Mouse (Mus musculus) embryonic fibroblast, embryonic 13.5 days (primary cell): Measurements from ENCODE around the gene Hist1h2ag. TPM values are rescaled to one million over a fixed set of nuclear protein-coding genes. Genes with fewer than 3 reads are reported as not detected.
"Not testable (repeated sequence)": the region's sequence is repeated elsewhere in the genome, so short reads cannot be mapped to it uniquely, and the experiment has no call there.

Experiments
- H3K27ac ChIP-seq: 2 replicates; pipeline ENCODE4 v1.5.1; 2012; ENCODE audit warnings: low read length, control low read depth, inconsistent platforms; ENCODE audit not compliant: insufficient read depth
- H3K4me1 ChIP-seq: 2 replicates; pipeline ENCODE4 v1.6.1; 2011; ENCODE audit warnings: low read length; ENCODE audit not compliant: control insufficient read depth, insufficient read depth
- H3K4me3 ChIP-seq: 2 replicates; pipeline ENCODE4 v1.5.1; 2011; ENCODE audit warnings: mild to moderate bottlenecking, control low read depth, low read length; ENCODE audit not compliant: insufficient read depth
- CTCF ChIP-seq: IDR thresholded peaks from 2 replicates; pipeline ENCODE4 v1.5.1; 2011; ENCODE audit warnings: mild to moderate bottlenecking, control low read depth, low read length, moderate library complexity, borderline replicate concordance; ENCODE audit not compliant: insufficient read depth
- POLR2A ChIP-seq: IDR thresholded peaks from 2 replicates; pipeline ENCODE4 v1.6.1; 2011; ENCODE audit warnings: low read depth, mild to moderate bottlenecking, control low read depth, low read length, moderate library complexity
- polyA plus RNA-seq: library from polyadenylated mRNA; stranded (reverse); fragments of >200 nt; gene quantifications from 2 replicates; pipeline ENCODE4 v1.2.4, GENCODE M21; 2011; ENCODE audit warnings: low read depth; ENCODE audit not compliant: missing spikeins, insufficient read length

The Hist1h2ag gene
- polyA plus RNA-seq, result 2.6 TPM in 1 of 2 replicates, not detected in the other

DNA sequence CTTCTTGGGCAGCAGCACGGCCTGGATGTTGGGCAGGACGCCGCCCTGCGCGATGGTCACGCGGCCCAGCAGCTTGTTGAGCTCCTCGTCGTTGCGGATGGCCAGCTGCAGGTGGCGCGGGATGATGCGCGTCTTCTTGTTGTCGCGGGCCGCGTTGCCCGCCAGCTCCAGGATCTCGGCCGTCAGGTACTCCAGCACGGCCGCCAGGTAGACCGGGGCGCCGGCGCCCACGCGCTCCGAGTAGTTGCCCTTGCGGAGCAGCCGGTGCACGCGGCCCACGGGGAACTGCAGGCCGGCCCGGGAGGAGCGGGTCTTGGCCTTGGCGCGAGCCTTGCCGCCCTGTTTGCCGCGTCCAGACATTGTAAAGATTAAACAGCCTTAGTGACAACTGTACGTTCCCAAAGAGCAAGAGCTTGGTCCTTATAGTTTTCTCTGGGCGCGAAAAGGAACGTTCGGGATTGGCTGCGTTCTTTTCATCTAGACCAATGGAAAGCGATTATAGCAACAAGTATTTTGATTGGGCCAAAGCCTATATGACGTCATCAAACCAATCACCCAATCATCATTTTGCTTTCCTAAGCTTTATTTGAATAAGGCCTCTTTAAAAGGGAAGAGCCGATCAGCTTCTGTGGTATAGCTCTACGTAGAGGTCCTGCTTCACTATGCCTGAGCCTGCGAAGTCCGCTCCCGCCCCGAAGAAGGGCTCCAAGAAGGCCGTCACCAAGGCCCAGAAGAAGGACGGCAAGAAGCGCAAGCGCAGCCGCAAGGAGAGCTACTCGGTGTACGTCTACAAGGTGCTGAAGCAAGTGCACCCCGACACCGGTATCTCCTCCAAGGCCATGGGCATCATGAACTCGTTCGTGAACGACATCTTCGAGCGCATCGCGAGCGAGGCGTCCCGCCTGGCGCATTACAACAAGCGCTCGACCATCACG, at the start of gene Hist1h2ag, which contains the start of gene Hist1h2bj:
Gene Hist1h2ag, minus strand, starts transcription at position 377 of the 935 bp plus-strand sequence.
Gene Hist1h2bj, plus strand, starts transcription at position 647 of the 935 bp plus-strand sequence.
- H3K27ac ChIP-seq, result peak within 1 kb of the TSS; percentile 89
- TF ChIP-seq POLR2A, result peak; percentile 89
- H3K4me3 ChIP-seq, result peak within 1 kb of the TSS; percentile 53
- H3K4me1 ChIP-seq, result not testable (repeated sequence)

DNA sequence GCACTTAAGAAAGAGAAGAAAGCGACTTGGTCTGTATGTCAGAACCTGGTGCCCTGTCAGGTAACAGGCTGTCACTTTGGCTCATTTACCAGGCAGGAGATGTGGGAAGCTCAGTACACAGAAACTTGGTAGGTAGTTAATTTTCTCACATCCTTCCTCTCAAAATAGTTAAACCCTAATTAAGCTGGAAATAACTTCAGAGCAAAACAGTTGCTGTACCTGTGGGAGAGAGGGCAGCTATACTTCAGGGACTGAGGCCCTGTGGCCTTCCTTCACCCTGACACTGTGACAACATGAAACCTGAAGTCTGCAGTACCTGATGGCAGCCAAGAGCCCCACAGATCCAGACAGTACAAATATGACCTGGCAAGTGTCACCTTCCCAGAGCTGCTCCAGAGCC, 41.4 kb upstream of the Hist1h2ag start, which contains the start of gene Vmn1r188:
Gene Vmn1r188, plus strand, starts transcription at position 301 of the 400 bp plus-strand sequence.
- H3K27ac ChIP-seq, H3K4me3 ChIP-seq, H3K4me1 ChIP-seq: not testable (repeated sequence)

GRCm38 (mm10) chr13:22063468-22063867, 20.7 kb upstream of the Hist1h2ag start:
- Histone ChIP-seq H3K4me1 (no peaks in the 10 kb centered on the region), H3K27ac (no peak overlapping the region), H3K4me3 (no peak overlapping the region)
- TF ChIP-seq POLR2A (no peak), CTCF (no peak)

DNA sequence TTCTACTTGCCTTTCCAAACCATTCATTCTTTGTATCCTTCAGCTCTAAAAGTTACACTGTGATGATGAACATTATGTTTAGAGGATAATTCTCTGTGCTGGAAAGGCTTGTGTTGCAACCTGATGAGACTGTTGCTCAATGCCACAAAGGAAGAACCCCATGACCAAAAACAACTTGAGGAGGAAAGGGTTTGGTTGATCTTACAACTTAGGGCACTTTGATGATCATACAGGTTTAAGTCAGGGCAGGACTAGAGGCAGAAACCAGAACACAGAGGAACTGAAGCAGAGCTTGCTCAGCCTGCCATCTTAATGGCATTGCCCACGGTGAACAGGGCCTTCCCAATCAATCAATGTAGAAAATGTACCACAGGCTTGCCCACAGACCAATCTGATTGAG, 18.7 kb upstream of the Hist1h2ag start:
- no peak overlapping the region for H3K4me3 ChIP-seq
- H3K4me1 ChIP-seq, result no peaks in the 10 kb centered on the region
- no peak overlapping the region for H3K27ac ChIP-seq
- TF ChIP-seq POLR2A, result no peak
- no peak for TF ChIP-seq CTCF

GRCm38 (mm10) chr13:22053754-22054153, 11.0 kb upstream of the Hist1h2ag start:
- H3K4me3 ChIP-seq, result no peak overlapping the region
- no peak overlapping the region for H3K27ac ChIP-seq
- TF ChIP-seq CTCF (no peak), POLR2A (no peak)
- no peaks in the 10 kb centered on the region for H3K4me1 ChIP-seq

DNA sequence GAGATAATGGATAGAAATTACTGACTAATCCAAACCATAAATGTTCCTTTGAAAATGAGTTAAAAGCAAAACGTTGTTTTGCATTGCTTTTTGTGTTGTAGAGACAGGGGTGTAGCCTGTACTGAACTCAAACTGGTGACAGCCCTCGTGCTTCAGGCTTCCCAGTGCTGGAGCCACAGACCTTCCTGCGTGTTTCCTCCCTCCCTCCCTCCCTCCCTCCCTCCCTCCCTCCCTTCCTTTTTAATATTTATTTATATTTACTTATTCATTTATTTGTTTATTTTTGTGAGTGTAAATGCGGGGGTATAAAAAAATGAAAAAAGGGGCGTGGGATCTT, 8.7 kb upstream of the Hist1h2ag start:
- peak overlapping the region; percentile 64 for H3K4me3 ChIP-seq
- TF ChIP-seq POLR2A (no peak), CTCF (no peak)
- no peaks in the 10 kb centered on the region for H3K4me1 ChIP-seq
- H3K27ac ChIP-seq, result no peak overlapping the region; the same call in 1 of the 2 replicates

- TF ChIP-seq CTCF, result peak; percentile 67
- peak; percentile 77 for TF ChIP-seq POLR2A
- Histone ChIP-seq H3K4me1 (no peaks in the 10 kb centered on the region), H3K4me3 (peak overlapping the region; percentile 64), H3K27ac (peak overlapping the region; percentile 74)
These were observed 8.1 kb upstream of the Hist1h2ag start for GRCm38 (mm10) chr13:22050591-22051522.

DNA sequence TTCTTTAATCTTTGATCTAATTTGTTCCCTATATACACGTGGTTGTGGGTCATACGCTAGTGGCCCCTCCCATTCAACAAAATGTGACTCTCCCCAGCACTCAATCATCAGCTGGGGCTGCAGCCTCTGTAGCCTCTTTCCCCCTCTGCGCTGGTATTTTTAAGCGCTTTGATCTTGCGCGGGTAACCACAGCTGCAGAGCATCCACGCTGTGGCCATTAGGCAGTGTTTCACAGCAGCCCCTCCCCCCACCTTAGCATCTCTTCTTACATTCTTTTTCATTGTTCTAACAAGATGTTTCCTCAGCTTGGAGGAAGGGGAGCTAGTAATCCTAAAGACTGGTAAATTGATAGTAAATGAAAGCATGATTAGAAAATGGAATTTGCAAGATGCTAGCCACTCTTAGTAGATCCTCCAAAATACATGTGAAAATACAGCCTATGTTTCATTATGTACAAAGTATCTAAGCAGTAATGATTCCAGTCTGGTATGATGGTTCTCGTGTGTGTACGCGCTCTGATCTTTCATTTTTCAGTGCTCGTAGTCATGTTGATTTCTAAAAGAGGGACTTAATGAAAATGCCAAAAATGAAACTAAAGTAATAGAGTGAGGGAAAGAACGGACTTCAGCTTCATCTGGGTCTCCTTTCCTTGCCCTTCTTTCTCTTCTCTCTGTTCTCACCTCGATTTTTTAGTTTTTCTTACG, 7.1 kb upstream of the Hist1h2ag start:
- peak; percentile 66 for TF ChIP-seq POLR2A
- no peak for TF ChIP-seq CTCF
- Histone ChIP-seq H3K4me3 (peak overlapping the region; percentile 64), H3K27ac (no peak overlapping the region), H3K4me1 (no peaks in the 10 kb centered on the region)

DNA sequence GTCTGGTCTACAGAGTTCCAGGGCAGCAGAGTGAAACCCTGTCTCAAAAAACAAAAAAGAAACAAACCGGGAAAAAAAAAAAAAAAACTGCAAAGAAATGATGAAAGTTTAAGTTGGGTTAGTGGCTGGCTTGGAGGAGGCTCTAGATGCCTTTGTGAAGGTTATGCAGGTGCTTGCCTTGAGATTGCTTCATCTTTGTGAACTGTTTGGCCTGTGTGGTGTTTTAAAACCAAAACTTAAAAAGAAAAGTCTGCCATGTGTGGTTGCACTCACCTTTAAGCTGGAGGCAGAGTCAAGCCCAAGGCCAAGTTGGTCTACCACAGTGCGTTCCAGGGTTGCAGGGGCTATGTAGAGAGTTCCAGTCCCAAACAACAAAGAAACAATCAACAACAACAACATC, 6.3 kb upstream of the Hist1h2ag start:
- no peak overlapping the region for H3K4me3 ChIP-seq
- H3K27ac ChIP-seq, result no peak overlapping the region
- TF ChIP-seq CTCF (no peak), POLR2A (no peak)
- peaks cover 2% of the 10 kb centered on the region; the same call in 1 of the 2 replicates for H3K4me1 ChIP-seq

GRCm38 (mm10) chr13:22045311-22045710, 2.6 kb upstream of the Hist1h2ag start:
- Histone ChIP-seq H3K4me1 (peaks cover 2% of the 10 kb centered on the region; the same call in 1 of the 2 replicates), H3K27ac (no peak overlapping the region), H3K4me3 (no peak overlapping the region)
- TF ChIP-seq POLR2A (no peak), CTCF (no peak)
